Mouse (Mus musculus): ENCODE measurements around the gene 0610009B22Rik.
"Not testable (repeated sequence)": the region's sequence is repeated elsewhere in the genome, so short reads cannot be mapped to it uniquely, and the experiment has no call there.

0610009B22Rik gene

DNA sequence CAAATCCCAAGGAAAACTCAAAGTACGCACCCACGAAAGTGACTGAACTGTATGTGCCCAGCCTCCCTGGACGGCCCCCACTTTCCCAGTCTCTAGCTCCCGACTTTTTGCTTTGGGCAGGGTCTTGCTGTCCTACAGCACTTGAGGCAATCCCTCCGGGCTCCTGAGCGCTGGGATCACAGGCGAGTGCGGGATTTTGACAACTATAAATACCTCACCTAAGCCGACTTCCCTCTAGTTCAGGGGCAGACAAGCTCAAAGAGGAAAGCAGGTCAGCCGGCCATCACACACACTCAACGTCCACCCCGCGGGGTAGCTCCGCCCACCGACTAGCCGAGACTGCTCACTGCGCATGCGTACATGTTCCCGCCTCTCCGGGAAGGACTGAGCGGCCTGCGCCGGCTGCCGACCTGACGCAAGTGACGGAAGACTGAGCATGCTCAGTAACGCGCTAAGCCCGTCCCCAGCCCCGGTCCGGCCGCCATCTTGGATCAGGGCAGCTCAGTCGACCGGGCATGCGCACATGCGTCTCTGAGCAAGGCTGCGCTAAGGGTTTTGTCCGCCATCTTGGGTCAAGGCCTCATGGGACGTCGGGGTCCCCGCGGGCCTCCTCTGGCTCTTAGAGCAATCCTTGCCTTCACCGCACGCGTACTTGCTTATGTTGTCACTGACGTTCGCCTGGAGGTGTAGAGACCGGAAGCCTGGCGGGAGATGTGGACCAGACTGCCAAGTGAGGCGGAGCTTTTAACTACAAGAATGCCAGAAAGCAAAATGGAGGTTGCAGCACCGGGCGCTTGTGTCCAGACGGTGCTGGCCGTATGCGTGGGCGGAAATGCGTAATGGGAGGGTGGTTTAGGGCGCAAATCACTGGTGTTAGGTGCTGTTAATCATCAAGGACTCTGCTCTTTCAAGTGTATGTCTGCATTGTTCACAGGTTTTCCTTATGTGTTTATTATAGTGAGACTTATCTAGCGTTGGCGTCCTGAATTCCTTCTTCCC is at the start of gene 0610009B22Rik:
0610009B22Rik (minus strand) TSS at position 545 of the 999 bp plus-strand sequence.
- peak; percentile 100 for DNase-seq (ENCODE audit: extremely low spot score)

GRCm38 (mm10) chr11:51734218-51734617 is 45.5 kb upstream of the 0610009B22Rik start:
- DNase-seq (ENCODE audit: extremely low spot score) = not testable (repeated sequence)

DNA sequence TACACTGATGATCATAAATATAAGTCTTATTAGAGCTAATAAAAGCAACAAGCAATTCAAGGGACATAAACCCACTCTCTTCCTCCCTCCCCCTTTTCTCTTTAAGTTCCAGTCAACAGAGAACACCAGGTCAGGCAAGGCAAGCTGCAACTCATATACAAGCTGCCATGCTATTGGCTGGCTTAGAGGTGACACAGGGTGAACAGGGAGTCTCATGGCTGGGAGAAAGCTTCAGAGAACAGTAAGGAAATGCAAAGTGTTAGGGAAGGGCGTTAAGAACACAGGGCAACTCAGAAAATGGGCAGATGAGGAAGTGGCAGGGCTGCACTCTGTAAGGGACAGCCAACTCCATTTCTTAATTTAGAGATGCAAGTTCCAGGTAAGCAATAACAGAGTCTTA is 44.2 kb upstream of the 0610009B22Rik start:
- DNase-seq (ENCODE audit: extremely low spot score) = no peak

- DNase-seq (ENCODE audit: extremely low spot score) = no peak
Observed at GRCm38 (mm10) chr11:51721066-51721465, 32.4 kb upstream of the 0610009B22Rik start.

- no peak for DNase-seq (ENCODE audit: extremely low spot score)
Observed at GRCm38 (mm10) chr11:51707080-51707479, 18.4 kb upstream of the 0610009B22Rik start.

DNA sequence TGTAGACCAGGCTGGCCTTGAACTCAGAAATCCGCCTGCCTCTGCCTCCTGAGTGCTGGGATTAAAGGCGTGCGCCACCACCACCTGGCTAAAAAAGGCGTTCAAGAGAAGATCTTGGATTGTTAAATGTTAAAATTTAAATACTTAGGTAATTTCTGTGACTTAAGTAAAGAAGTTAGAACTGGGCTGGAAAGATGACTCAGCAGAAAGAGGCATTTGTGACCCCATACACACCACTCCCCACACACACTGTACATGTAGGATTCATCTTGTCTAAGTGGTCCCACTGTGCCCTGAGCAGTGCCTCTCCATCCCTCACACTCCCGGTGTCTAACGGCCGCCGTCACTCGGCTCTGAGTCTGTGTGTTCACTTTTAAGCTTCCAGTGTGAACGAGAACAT is 17.8 kb upstream of the 0610009B22Rik start:
- DNase-seq (ENCODE audit: extremely low spot score) = no peak

GRCm38 (mm10) chr11:51703379-51703998 is 14.8 kb upstream of the 0610009B22Rik start:
- peak; percentile 28 for DNase-seq (ENCODE audit: extremely low spot score)

DNA sequence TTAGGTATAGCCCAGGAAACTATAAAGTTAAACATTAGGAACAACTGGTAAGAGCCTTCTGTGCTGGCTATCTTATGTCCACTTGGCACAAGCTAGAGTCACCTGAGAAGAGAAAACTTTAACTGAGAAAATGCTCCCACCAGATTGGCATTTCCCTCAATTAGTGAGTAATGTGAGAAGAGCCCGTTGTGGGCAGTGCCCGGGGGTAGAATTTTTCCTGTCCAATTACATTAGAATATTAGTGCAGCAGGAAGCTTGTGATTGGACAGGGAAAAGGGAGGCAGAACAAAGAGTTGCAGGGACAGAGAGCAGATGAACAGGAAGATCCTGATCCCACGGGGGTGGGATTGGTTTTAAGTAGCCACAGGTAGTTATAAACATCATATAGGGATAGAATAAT is 14.2 kb upstream of the 0610009B22Rik start:
- DNase-seq (ENCODE audit: extremely low spot score) = peak; percentile 3

GRCm38 (mm10) chr11:51694984-51695383 is 6.3 kb upstream of the 0610009B22Rik start:
- DNase-seq (ENCODE audit: extremely low spot score) = no peak

- not testable (repeated sequence) for DNase-seq (ENCODE audit: extremely low spot score)
Observed at GRCm38 (mm10) chr11:51690597-51690996, 1.9 kb upstream of the 0610009B22Rik start.

- DNase-seq (ENCODE audit: extremely low spot score) = no peak
Observed at GRCm38 (mm10) chr11:51689343-51689742, 669 bp upstream of the 0610009B22Rik start.

GRCm38 (mm10) chr11:51681976-51682374 is 6.7 kb downstream of the 0610009B22Rik start:
- DNase-seq (ENCODE audit: extremely low spot score) = no peak

GRCm38 (mm10) chr11:51681324-51681975 is 7.2 kb downstream of the 0610009B22Rik start:
- peak; percentile 85 for DNase-seq (ENCODE audit: extremely low spot score)

GRCm38 (mm10) chr11:51679466-51679865 is 9.2 kb downstream of the 0610009B22Rik start:
- no peak for DNase-seq (ENCODE audit: extremely low spot score)

DNA sequence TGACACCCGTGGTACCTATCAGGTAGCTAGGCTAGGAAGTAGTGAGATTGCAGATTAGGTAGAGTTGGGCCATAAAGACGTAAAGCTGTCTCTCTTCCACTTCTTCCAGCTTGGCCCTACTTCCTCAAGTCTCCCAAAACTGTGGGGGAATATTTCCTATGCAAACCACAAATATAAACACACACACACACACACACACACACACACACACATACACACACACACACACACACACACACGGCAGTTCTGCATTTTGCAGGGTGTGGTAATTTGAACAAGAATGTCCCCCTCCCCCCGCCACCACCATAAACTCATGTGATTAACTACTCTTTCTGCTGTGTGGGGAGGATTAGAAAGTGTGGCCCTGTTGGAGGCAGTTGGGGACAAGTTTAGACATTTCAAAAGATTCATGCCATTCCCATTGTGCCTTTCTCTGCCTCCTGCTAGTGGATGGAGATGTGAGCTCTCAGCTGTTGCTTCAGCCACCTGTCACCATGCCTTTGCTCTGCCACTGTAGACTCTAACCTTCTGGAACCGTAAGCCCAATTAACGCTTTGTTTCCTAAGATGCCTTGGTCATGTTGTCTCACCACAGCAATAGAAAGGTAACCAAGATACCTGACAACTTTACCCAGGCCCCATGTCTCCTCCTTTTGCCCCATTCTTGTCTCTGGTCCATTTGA is 10.8 kb downstream of the 0610009B22Rik start:
- DNase-seq (ENCODE audit: extremely low spot score) = no peak

DNA sequence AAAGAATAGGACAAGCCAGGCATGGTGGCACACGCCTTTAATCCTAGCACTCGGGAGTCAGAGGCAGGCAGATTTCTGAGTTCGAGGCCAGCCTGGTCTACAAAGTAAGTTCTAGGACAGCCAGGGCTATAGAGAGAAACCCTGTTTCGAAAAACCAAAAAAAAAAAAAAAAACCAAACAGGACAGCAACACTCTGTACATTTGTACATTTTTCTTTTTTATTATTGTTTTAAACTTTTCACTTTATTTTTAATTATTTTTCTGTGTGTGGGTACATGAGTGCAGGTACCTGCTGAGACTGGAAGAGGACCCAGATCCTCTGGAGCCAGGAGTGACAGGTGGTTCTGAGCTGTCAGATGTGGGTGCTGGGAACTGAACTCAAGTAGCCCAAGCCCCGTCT is 13.3 kb downstream of the 0610009B22Rik start:
- DNase-seq (ENCODE audit: extremely low spot score) = no peak

DNA sequence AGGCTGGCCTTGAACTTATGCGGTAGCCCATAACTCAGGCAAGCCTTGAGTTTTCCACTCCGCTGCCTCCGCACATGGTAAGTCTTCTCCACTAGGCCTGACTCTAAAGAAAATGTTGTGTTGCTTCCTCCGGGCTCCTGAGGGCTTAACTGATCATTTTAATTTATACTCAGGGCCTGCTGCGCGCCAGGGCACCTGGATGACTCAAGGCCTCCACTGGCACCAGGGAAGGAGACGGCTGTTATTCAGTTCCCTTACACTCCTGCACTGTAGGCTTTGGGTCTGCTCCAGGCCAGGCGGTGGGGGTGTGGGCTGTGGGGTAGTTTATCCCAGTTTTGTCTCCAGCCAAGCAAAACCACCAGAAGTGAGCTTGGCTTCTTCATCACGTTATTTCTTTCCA is 15.4 kb downstream of the 0610009B22Rik start:
- no peak for DNase-seq (ENCODE audit: extremely low spot score)

- DNase-seq (ENCODE audit: extremely low spot score) = no peak
Observed at GRCm38 (mm10) chr11:51671376-51671775, 17.3 kb downstream of the 0610009B22Rik start.

DNA sequence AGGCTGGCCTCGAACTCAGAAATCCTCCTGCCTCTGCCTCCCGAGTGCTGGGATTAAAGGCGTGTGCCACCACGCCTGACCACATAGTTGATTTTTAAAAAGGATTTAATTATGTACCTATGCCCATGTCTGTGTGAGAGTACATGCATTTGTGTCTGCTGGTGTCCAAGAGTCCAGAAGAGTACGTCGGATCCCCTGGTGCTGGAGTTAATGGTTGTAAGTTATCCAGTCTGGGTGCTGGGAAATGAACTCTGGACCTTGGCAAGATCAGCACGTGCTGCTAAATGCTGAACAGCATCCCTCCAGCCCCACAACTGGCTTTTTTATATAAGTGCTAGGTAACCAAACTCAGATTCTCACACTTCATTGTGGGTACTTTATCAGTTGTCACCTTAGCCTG is 17.8 kb downstream of the 0610009B22Rik start:
- no peak for DNase-seq (ENCODE audit: extremely low spot score)

GRCm38 (mm10) chr11:51664747-51665146 is 23.9 kb downstream of the 0610009B22Rik start:
- not testable (repeated sequence) for DNase-seq (ENCODE audit: extremely low spot score)

DNA sequence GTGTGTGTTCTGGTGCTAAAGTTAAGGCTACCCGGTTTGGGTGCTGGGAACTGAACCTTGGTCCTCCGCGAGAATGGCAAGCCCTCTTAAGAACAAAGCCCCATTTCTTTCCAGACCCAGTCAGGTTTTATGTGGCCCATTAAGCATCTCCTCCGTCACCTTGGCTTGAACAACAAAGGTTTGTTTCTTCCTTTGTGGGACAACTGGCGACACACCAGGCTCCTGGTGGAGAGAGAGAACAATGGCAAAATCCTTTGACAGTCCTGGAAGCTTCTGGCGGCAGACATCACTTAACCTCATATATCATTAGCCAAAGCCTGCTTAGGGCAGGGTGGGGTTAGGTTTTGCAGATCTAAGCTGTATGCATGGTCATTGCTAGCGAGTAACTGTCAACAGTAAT is 26.0 kb downstream of the 0610009B22Rik start:
- no peak for DNase-seq (ENCODE audit: extremely low spot score)

Measured in embryo, embryonic 9.5 days (tissue).